Mouse (Mus musculus) yolk sac, embryonic 10.5 days (tissue): Measurements from ENCODE around the gene Ifit3b.
A peak's percentile ranks its signal among the peaks of the same experiment; 100 is the strongest.
"Not testable (repeated sequence)": the region's sequence is repeated elsewhere in the genome, so short reads cannot be mapped to it uniquely, and the experiment has no call there.

ENCODE experiments used
- DNase-seq: peaks from one replicate; pipeline ENCODE4 v3.0.0-alpha.2; 2017; ENCODE audit warnings: low spot score

Gene Ifit3b

DNA sequence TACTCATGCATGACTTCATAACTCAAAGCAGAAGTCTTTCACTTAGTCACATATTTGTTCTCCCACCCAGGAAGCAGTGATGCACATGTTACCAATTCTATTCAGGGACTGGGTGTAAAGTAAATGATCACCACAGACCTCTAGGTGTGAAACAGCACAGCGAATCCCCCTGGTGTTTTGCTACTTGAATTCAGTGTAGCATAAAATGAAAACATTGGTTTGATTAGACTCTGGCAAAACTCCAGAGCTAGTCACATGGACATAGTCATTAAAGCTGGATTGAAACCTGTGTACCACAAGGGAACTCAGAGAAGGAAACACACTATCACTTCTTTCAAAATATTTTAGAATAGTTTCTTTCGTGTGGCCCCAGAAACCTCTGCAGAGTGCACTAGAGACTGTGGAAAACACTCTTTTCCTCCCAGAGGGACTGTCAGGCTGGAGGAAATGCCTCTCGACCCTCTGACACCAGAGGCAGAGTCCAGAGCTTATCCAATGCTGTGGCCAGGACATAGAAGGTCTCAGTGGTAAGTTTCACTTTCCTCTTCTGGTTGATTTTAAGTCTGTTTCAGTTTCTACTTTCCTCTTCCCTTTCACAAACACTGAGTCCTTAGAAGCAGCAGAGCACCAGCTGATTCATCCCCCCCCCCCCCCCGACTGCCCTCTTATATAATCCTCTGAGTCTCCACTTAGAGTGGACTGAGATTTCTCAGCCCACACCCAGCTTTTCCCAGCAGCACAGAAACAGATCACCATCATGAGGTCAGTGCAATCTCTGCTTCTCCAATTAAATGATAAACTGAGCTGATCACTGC, at the start of gene Ifit3b:
Gene Ifit3b, plus strand, starts transcription at position 734 of the 815 bp plus-strand sequence.
- DNase-seq, result peak; percentile 50

GRCm38 (mm10) chr19:34562556-34562955, 45.2 kb upstream of the Ifit3b start:
- no peak for DNase-seq

DNA sequence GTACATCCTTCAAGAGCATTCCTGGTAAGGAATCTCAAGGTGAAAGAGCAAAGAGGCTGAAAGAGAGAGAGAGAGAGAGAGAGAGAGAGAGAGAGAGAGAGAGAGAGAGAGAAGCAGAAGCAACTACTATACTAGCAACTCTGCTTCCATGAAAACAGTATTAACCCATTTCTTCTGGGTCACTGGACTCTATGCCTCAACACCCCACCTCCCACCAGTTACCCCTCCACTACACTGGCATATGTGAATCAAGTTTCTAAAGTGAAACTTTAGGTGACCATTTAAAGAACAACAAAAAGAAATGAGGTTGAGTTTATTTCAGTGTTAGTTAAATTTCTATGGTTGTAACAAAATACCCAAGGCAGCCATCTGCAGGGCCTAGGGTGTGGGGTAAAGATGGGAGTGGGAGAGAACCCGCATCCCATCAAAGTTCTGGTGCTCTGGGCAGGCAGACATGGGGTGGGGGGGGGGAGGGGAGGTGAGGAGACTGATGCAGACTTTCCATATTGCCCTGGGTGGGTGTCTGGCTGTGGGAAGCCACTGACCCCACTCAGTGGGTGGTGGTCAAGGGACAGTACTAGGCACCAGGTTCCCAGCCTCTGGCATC, 41.5 kb upstream of the Ifit3b start:
- DNase-seq, result no peak

GRCm38 (mm10) chr19:34568988-34569895, 38.5 kb upstream of the Ifit3b start:
- no peak for DNase-seq

GRCm38 (mm10) chr19:34569896-34570476, 37.8 kb upstream of the Ifit3b start:
- DNase-seq, result no peak

DNA sequence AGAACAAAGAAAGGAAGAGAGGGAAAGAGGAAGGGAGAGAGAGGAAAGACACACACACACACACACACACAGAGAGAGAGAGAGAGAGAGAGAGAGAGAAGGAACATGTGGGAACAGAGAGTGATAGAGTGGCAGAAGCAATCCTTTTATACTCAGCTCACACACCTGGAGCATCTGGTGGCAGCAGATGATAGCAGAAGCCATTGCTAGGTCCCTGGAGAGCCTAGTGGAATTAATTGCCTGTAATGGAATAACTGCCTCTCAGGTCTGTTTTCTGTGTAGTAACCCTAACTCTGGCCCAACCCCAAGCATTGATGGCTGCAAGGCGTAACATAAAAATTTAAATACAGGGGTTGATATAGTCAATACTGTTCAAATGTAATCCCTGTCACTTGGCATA, 36.7 kb upstream of the Ifit3b start:
- no peak for DNase-seq

GRCm38 (mm10) chr19:34573650-34574049, 34.1 kb upstream of the Ifit3b start:
- no peak for DNase-seq

GRCm38 (mm10) chr19:34577121-34577520, 30.6 kb upstream of the Ifit3b start:
- DNase-seq, result no peak

- not testable (repeated sequence) for DNase-seq
These were observed 25.1 kb upstream of the Ifit3b start for GRCm38 (mm10) chr19:34582696-34583095.

DNA sequence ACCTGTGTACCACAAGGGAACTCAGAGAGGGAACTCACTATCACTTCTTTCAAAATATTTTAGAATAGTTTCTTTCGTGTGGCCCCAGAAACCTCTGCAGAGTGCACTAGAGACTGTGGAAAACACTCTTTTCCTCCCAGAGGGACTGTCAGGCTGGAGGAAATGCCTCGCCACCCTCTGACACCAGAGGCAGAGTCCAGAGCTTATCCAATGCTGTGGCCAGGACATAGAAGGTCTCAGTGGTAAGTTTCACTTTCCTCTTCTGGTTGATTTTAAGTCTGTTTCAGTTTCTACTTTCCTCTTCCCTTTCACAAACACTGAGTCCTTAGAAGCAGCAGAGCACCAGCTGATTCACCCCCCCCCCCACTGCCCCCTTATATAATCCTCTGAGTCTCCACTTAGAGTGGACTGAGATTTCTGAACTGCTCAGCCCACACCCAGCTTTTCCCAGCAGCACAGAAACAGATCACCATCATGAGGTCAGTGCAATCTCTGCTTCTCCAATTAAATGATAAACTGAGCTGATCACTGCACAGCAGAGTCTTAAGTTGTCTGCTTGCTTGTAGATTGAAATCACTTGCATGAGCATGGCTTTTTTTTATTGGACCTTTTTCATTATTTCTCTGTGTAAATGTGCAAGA, 24.5 kb upstream of the Ifit3b start, which contains the start of gene Ifit3:
Gene Ifit3, plus strand, starts transcription at position 406 of the 641 bp plus-strand sequence.
- DNase-seq, result not testable (repeated sequence)

- not testable (repeated sequence) for DNase-seq
These were observed 21.9 kb upstream of the Ifit3b start for GRCm38 (mm10) chr19:34585740-34586458.

GRCm38 (mm10) chr19:34587898-34588692, 19.7 kb upstream of the Ifit3b start:
- not testable (repeated sequence) for DNase-seq

DNA sequence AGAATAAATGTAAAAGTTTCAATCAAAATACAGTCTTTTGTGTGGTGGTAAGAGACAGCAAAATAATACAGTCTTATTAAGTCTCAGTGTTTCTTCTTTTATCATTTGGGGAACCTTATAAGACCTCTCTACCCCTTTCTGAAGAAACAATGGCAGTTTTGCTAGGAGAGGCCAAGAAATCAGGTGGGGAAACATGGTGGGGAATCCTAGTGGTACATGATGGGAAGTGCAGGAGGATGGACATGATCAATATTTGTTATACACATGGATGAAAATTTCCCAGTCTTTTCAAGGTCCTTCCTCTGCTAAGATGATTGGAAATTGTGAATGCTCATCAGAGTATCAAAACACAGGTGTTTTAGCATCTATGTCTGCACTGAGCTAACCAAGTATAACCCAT, 18.8 kb upstream of the Ifit3b start:
- no peak for DNase-seq

- no peak for DNase-seq
These were observed 14.3 kb upstream of the Ifit3b start for GRCm38 (mm10) chr19:34593456-34593855.

DNA sequence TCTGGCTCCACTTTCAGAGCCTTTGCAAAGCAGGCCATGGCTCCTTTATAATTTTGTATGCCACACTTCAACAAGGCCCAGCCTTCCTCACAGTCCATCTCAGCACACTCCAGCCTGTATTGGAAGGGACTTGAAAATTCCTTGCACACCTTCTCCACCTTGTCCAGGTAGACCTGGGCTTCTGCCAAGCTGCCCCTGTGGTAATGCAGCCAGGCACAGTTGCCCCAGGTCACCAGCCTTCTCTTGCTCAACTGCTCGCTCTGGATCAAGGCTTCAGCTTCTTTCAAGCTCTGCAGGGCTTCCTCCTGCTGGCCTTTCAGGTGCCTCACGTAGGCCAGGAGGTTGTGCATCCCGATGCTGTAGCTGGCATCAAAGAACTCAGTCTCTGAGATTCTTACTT, 13.2 kb upstream of the Ifit3b start:
- DNase-seq, result not testable (repeated sequence)

- DNase-seq, result no peak
These were observed 11.0 kb upstream of the Ifit3b start for GRCm38 (mm10) chr19:34596811-34597210.

DNA sequence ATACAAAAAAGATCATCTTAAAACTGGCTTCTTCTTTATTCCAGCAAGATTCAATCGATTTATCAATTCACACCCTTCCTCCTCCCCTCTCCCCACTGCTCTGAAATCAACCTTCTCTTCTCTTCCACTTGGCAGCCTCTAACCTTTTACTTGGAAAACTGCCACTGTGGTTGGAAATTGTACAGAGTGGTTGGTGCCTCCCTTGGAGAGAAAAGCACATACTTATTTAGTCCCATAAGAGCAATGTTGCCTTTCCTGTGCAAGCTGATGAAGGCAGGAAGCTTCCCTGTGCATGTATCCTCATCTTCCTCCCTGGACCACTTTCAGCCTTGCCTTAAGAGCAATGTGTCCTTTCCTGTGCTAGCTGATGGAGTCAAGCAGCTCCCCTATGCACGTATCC, 9.4 kb upstream of the Ifit3b start:
- DNase-seq, result no peak

GRCm38 (mm10) chr19:34599250-34599649, 8.5 kb upstream of the Ifit3b start:
- not testable (repeated sequence) for DNase-seq

DNA sequence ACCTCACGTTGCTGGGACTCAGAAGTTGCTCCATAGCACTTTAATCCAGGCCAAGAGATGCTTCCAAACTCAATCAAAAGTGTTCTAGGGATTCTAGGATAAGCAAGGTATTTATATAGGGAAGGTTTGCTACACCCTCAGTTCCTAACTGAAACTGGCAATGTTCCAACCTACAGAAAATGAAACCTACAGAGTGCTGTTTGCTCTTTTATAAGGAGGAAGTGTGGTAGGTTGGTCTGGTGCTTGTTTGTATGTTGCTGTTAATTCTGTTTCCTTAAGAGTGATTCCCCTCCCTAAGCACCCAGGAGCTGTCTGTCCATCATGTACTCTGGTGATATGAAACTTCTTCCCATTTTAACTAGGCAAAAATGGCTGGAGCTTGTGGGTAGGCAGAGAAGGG, 5.9 kb upstream of the Ifit3b start, which contains the start of gene Ifit1bl1:
Gene Ifit1bl1, minus strand, starts transcription at position 69 of the 400 bp plus-strand sequence.
- DNase-seq, result not testable (repeated sequence)

DNA sequence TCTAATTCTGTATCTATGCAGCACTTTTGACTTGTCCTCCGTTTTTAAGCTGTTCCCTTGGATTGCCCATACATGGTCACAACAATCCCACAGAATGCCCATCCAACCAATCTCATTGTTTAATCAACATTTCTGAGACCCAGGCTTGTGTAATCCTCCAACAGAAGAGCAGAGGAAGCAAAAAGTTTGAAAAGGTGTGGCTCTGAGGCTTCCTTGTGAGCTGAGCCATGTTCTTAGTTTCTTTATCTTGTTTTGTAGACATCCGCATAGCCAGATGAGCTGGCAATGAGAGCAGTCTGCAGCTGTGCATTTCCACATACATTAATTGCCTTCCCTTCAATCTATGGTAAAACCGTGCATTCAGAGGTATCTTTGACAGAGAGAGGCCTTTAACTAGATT, 2.3 kb upstream of the Ifit3b start:
- no peak for DNase-seq
